Mouse (Mus musculus) limb, embryonic 10.5 days (tissue): ENCODE data around the gene Tmem254a. TPM values are rescaled to one million over a fixed set of nuclear protein-coding genes. Genes with fewer than 3 reads are reported as not detected.
"Not testable (repeated sequence)": the region's sequence is repeated elsewhere in the genome, so short reads cannot be mapped to it uniquely, and the experiment has no call there.

Experiments used
- DNase-seq: peaks from one replicate; pipeline ENCODE4 v3.0.0-alpha.2; 2017; ENCODE audit warnings: low spot score
- H3K27ac ChIP-seq: fragments of 300-500 bp; sonication (generic); 2 replicates; pipeline ENCODE4 v1.5.1; 2016; ENCODE audit warnings: mild to moderate bottlenecking
- H3K27me3 ChIP-seq: fragments of 300-500 bp; sonication (generic); 2 replicates; pipeline ENCODE4 v1.6.1; 2016; ENCODE audit warnings: low read depth, mild to moderate bottlenecking; ENCODE audit not compliant: poor library complexity, severe bottlenecking
- H3K36me3 ChIP-seq: fragments of 300-500 bp; sonication (generic); 2 replicates; pipeline ENCODE4 v1.6.1; 2016; ENCODE audit warnings: mild to moderate bottlenecking, moderate library complexity
- H3K4me1 ChIP-seq: fragments of 300-500 bp; sonication (generic); 2 replicates; pipeline ENCODE4 v1.6.1; 2016
- H3K4me3 ChIP-seq: fragments of 300-500 bp; sonication (generic); 2 replicates; pipeline ENCODE4 v1.5.1; 2016; ENCODE audit warnings: mild to moderate bottlenecking, moderate library complexity
- H3K9me3 ChIP-seq: fragments of 300-500 bp; sonication (generic); replicated peaks from 2 replicates; pipeline ENCODE4 v1.6.1; 2016; ENCODE audit warnings: mild to moderate bottlenecking
- WGBS: fragments of 180-500 bp; shearing (Covaris S2); methylation state at CpG from one replicate; pipeline ENCODE4 v1.1.7; 2016; 5-methylcytosine and 5-hydroxymethylcytosine counted together
- polyA plus RNA-seq: library from polyadenylated mRNA; unstranded; fragments of >200 nt; fragmentation: Nextera tagmentation; extraction: Ambion mirVana; gene quantifications from 2 replicates; pipeline ENCODE4 v1.2.1, GENCODE M21; 2016

The Tmem254a gene
- 1.9 and 3.4 TPM in 2 replicates for polyA plus RNA-seq

GRCm38 (mm10) chr14:25927562-25927881 is at the start of gene Tmem254a:
TSS of gene Tmem254a (minus strand) at chr14:25927672.
- H3K4me3 ChIP-seq, H3K36me3 ChIP-seq, H3K27me3 ChIP-seq, DNase-seq, H3K9me3 ChIP-seq, H3K27ac ChIP-seq, H3K4me1 ChIP-seq: not testable (repeated sequence)
- WGBS = no CpG with 5 or more reads among the region's 10 CpGs

- WGBS = no CpG with 5 or more reads among the region's 3 CpGs
- not testable (repeated sequence) for H3K4me1 ChIP-seq, DNase-seq, H3K9me3 ChIP-seq, H3K27ac ChIP-seq, H3K4me3 ChIP-seq, H3K36me3 ChIP-seq, H3K27me3 ChIP-seq
Measured at GRCm38 (mm10) chr14:25957861-25958260, 30.4 kb upstream of the Tmem254a start.

GRCm38 (mm10) chr14:25938004-25938403 is 10.5 kb upstream of the Tmem254a start, which contains the start of gene Cphx1:
TSS of gene Cphx1 (plus strand) at chr14:25938304.
- not testable (repeated sequence) for H3K9me3 ChIP-seq, H3K36me3 ChIP-seq, H3K4me3 ChIP-seq, H3K27me3 ChIP-seq, DNase-seq, H3K27ac ChIP-seq, H3K4me1 ChIP-seq
- no CpG with 5 or more reads among the region's 8 CpGs for WGBS

GRCm38 (mm10) chr14:25936867-25937630 is 9.6 kb upstream of the Tmem254a start:
- DNase-seq, H3K27ac ChIP-seq, H3K4me3 ChIP-seq, H3K27me3 ChIP-seq, H3K9me3 ChIP-seq, H3K4me1 ChIP-seq, H3K36me3 ChIP-seq: not testable (repeated sequence)
- no CpG with 5 or more reads among the region's 5 CpGs for WGBS

- not testable (repeated sequence) for DNase-seq, H3K27ac ChIP-seq, H3K27me3 ChIP-seq, H3K9me3 ChIP-seq, H3K4me3 ChIP-seq, H3K4me1 ChIP-seq, H3K36me3 ChIP-seq
- WGBS = no CpG with 5 or more reads among the region's 44 CpGs
Measured at GRCm38 (mm10) chr14:25926814-25927561, 484 bp downstream of the Tmem254a start.

- not testable (repeated sequence) for H3K36me3 ChIP-seq, H3K9me3 ChIP-seq, H3K4me1 ChIP-seq, H3K27me3 ChIP-seq, H3K27ac ChIP-seq, H3K4me3 ChIP-seq, DNase-seq
- WGBS = no CpG with 5 or more reads among the region's 5 CpGs
Measured at GRCm38 (mm10) chr14:25918427-25919170, 8.9 kb downstream of the Tmem254a start.

- not testable (repeated sequence) for DNase-seq, H3K4me3 ChIP-seq
Measured at GRCm38 (mm10) chr14:25908976-25909375, 18.5 kb downstream of the Tmem254a start.

GRCm38 (mm10) chr14:25907272-25907671 is 20.2 kb downstream of the Tmem254a start:
- not testable (repeated sequence) for H3K36me3 ChIP-seq, H3K27ac ChIP-seq, H3K27me3 ChIP-seq, H3K4me1 ChIP-seq, DNase-seq, H3K9me3 ChIP-seq, H3K4me3 ChIP-seq
- WGBS = no CpG with 5 or more reads among the region's 9 CpGs

More at GRCm38 (mm10) chr14:25908976-25909375, 18.5 kb downstream of the Tmem254a start:
- H3K4me1 ChIP-seq, H3K9me3 ChIP-seq, H3K27ac ChIP-seq, H3K36me3 ChIP-seq, H3K27me3 ChIP-seq: not testable (repeated sequence)
- WGBS = no CpG with 5 or more reads among the region's 8 CpGs

- H3K4me3 ChIP-seq, DNase-seq, H3K27ac ChIP-seq, H3K9me3 ChIP-seq, H3K4me1 ChIP-seq, H3K36me3 ChIP-seq, H3K27me3 ChIP-seq: not testable (repeated sequence)
- 91% methylated on average over 1 of the region's 5 CpGs for WGBS
Measured at GRCm38 (mm10) chr14:25905243-25905642, 22.2 kb downstream of the Tmem254a start.

- not testable (repeated sequence) for H3K9me3 ChIP-seq, H3K4me1 ChIP-seq, H3K27ac ChIP-seq, DNase-seq, H3K27me3 ChIP-seq, H3K36me3 ChIP-seq, H3K4me3 ChIP-seq
- WGBS = no CpG with 5 or more reads among the region's 10 CpGs
Measured at GRCm38 (mm10) chr14:25903000-25903399, 24.5 kb downstream of the Tmem254a start, which contains the start of gene Plac9a. TSS of gene Plac9a (minus strand) at chr14:25903100.

- not testable (repeated sequence) for H3K27me3 ChIP-seq, H3K9me3 ChIP-seq, H3K4me3 ChIP-seq, H3K36me3 ChIP-seq, H3K4me1 ChIP-seq, H3K27ac ChIP-seq, DNase-seq
- WGBS = no CpG with 5 or more reads among the region's 7 CpGs
Measured at GRCm38 (mm10) chr14:25895686-25896085, 31.8 kb downstream of the Tmem254a start.

- H3K4me1 ChIP-seq, H3K27ac ChIP-seq, H3K36me3 ChIP-seq, H3K9me3 ChIP-seq, DNase-seq, H3K4me3 ChIP-seq, H3K27me3 ChIP-seq: not testable (repeated sequence)
- no CpG with 5 or more reads among the region's 3 CpGs for WGBS
Measured at GRCm38 (mm10) chr14:25894566-25894965, 32.9 kb downstream of the Tmem254a start.

GRCm38 (mm10) chr14:25885886-25886285 is 41.6 kb downstream of the Tmem254a start:
- H3K27ac ChIP-seq, H3K36me3 ChIP-seq, DNase-seq, H3K27me3 ChIP-seq, H3K4me1 ChIP-seq, H3K9me3 ChIP-seq, H3K4me3 ChIP-seq: not testable (repeated sequence)
- WGBS = no CpG with 5 or more reads among the region's 12 CpGs
